Mouse (Mus musculus) heart, adult 11 months (tissue): ENCODE data around the gene Tipin.

Experiments used
- DNase-seq: peaks from one replicate; pipeline ENCODE4 v3.0.0; 2022

Gene Tipin

DNA sequence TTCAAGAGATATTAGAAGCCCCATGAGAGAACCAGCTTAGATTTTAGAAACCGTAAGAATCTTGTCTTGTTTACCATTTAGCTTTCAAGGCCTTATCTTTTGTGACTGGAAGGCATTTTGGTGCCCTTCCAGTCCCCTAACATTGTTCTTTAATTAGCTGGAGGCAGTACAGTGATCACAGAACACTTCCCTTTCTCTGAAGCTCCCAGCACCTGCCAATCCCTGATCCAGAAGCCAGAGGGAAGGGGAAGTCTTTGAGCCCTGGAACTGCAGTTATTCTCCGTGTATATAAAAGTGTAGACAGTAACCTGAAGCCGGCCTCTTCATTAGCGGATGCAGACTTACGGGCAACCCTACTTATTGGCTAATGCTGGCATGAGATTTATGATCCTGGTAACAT is 68.1 kb downstream of the Tipin start:
- DNase-seq: peak; percentile 89

- DNase-seq: no peak
Observed at GRCm38 (mm10) chr9:64351191-64351590, 69.8 kb downstream of the Tipin start.
